Mouse (Mus musculus) megakaryocyte progenitor cell, adult 5-6 weeks (primary cell): ENCODE measurements around the gene Mbl1. TPM values are rescaled to one million over a fixed set of nuclear protein-coding genes. Genes with fewer than 3 reads are reported as not detected.

Experiments used
- ATAC-seq: replicated peaks from 2 replicates; pipeline ENCODE4 v1.8.0; 2016; ENCODE audit warnings: mild to moderate bottlenecking, moderate TSS enrichment, inconsistent platforms; ENCODE audit not compliant: poor library complexity
- total RNA-seq, 2 experiments: library from RNA; stranded (forward) in 1 of 2; stranded (reverse) in 1 of 2; fragments of 157-497, 149-512 nt in 1 of 2; fragments of 200-1000 nt in 1 of 2; gene quantifications; 2 replicates each; pipeline versions ENCODE4 v1.2.3 to v1.2.4; 2015 to 2017

Mbl1 gene
- total RNA-seq (2015): not detected in 2 replicates
- total RNA-seq (2017): not detected in 2 replicates

DNA sequence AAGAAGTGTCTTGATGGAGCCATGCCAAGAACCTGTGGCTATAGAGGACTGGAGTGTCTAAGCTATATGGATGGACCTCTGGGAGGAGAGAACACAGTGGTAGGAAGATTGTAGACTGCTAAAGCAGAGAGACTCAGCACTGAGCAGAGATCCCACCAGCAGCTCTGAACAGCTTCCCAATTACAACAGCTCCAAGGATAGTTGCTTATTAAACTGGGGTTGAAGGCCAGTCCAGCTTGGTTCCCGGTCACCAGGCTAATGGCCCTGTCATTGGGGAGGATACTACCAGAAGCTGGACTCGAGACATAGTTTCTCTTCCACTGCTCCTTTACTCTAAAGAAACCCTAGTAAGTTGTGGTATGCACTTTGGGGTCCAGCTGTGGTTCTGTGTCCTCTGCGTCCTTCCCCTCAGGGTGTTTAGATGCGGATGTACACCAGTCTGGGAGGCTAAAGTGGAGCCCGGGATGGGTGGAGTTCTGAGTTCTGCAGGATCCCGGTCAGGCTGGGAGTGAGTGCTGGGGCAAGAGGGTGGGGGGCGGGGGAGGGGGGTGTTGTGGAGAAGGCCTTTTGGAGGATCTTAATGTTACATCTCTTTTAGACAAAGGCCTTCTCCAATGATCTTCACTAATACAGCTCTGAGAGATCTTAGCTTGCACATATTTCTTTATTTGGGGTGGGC lies at the start of gene Mbl1:
Gene Mbl1 (plus strand): TSS at position 239 of the 679 bp plus-strand sequence.
- ATAC-seq: no peak

DNA sequence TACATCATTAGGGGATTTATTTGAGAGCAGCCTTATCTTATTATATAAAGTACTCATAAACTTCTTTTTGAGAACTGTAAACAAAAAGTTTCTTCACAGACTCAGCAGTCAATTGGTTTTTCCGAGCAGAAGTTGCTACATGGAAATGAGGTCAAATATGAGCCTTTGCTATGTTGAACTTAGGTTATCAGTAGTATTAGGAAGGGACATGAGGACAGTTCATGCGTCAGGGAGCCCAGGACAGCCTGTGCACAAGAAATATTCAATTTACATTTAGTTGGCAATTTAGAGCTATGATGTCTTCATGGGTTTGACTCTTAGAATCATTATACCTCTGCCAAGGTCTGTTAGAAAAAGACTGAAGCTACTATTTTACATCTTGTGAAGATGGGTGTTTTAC lies 49.0 kb upstream of the Mbl1 start:
- ATAC-seq: no peak

DNA sequence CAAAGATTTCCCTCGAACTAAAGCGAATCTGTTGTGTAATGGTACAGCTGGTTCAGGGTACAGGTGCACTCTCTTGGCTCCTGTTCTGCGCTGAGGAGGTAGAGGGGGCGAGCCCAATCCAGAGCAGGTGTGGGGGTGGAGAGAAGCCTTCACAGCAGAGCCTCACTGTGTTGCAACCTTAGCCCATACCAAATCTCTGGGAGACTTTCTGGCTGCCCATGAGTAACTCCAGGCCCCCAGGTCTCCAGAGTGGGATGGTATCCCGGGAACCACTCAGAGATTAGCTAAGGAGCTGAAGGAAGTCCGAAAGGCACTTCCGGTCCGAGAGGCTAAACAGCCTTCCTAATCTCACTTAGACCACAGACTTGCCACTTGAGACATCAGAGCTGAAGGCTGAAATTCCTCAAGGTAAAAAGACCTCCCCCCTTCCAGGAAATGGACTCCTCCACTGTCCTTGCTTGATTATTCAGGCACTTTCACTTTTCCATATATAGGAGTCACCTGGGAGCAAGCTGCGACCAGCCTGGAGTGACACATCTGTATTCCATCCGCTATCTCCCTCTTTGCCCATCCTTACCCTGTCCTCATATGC lies 46.3 kb upstream of the Mbl1 start, which contains the start of gene Mat1a:
Gene Mat1a (plus strand): TSS at position 183 of the 592 bp plus-strand sequence.
- ATAC-seq: no peak

GRCm38 (mm10) chr14:41111031-41111668 lies 40.1 kb upstream of the Mbl1 start:
- no peak for ATAC-seq

GRCm38 (mm10) chr14:41112944-41113343 lies 38.3 kb upstream of the Mbl1 start:
- ATAC-seq: no peak

GRCm38 (mm10) chr14:41116271-41116670 lies 35.0 kb upstream of the Mbl1 start:
- ATAC-seq: no peak

DNA sequence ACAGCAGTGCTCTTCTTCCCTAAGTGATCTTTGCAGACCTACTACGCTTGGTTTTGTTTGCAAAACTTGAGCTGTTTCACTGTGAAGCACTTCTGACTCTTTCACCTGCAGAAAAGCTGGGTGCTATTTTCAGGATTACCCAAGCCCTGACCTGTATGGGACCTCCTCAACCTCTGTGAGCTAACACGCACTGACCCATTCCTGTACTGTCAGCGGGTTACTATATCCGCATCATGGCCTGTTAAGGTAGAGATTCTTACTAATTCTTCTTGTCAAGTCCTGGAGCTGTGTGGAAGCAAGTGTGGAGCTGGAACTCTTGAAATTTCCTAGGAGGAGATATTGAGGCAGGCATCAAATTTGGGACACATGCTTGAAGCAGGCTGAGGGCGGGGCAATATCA lies 26.6 kb upstream of the Mbl1 start:
- ATAC-seq: no peak

DNA sequence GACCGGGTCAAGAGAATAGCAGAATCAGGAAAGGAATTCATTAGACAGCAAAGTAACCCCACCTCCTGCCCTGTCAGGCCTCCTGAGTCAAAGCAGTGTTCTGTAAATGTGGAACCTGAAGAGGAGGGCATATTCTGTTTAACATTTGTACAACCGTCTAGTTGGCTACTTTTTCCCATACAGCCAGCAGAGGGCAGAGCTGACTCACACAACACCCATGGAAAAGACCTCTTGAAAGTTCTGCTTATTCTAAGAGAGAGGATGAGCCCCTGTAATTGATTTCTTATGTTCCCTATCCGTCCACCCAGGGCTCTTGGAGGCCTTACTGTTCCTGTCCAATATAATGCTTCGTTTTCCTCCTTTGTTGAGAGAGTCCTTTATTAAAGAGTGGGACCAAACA lies 23.3 kb upstream of the Mbl1 start:
- 0 out of 2 replicates have a peak, but pooled peaks have one; percentile 39 for ATAC-seq

DNA sequence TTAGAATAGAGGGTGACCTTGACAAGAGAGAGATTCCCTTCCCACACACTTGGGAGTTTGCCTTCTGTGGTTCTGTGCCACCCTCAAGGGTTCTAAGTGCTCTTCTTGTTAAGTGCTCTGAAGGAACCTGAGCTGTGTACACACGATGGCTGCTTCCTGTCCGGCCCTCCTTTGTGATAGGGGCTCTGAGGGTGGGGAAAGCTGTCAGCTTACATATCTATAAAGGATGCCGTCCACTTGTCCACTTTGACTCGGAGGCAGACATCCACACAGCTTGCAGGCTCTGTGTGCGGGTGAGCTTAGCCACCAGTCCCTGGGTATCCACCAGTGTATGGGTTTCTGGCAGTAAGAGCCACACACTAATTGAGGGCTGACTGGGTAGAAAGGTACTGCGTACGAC lies 19.7 kb upstream of the Mbl1 start, which contains the start of gene Sftpa1:
Gene Sftpa1 (plus strand): TSS at position 243 of the 400 bp plus-strand sequence.
- no peak for ATAC-seq

DNA sequence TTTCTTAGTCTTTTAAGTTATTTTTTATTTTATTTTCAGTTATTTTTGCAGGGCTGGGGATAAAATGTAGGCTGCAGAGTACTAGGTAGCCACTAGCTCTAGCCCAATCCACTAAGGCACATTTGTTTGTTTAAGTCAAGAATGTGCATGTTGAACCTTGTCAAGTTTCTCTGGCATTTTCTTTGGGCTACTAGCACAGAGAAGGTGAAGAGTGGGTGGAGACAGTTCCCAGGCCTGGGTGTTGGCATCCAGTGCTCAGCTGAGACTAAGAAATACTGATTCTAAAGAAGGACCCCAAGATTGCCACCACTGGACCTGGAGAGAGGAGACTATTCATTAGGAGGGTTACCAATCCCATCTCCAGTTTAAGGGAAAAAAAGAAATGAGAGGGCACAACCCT lies 14.3 kb upstream of the Mbl1 start:
- ATAC-seq: no peak

DNA sequence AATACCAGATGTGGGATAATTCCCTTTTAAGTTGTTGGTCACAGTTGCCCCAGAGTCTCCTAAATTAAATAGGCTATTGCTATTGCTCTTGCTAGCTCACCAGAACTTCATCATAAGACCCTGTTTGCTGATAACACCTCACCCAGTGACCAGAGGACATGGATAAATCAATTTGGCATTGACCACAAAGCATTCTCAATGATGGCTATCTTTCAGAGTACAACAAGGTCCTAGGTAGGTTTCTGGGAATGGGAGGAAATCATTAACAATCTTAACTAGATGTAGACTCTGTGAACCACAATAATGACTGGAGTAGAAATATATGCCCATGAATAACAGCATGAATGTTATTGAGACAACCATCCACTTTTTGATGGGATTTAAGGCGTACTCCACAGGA lies 10.6 kb upstream of the Mbl1 start:
- ATAC-seq: no peak

DNA sequence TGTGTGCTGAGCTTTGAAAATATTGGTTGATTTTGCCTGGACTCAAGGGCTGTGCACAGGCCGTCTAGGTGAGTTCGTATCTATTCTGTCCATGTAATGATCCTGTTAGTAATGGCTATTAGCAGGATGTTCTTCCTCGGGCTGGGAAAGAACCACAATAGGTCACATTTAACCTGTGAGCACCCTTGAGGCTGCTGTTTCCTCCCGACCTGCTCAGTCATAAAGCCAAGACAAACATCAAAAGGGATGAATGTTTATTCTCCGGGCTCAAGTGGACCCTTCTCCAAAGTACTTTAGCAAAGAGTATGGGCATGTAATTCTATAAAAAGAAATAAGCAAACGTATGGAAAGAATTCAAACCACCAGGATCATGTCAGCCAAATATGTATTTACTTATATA lies 5.2 kb upstream of the Mbl1 start:
- ATAC-seq: no peak

DNA sequence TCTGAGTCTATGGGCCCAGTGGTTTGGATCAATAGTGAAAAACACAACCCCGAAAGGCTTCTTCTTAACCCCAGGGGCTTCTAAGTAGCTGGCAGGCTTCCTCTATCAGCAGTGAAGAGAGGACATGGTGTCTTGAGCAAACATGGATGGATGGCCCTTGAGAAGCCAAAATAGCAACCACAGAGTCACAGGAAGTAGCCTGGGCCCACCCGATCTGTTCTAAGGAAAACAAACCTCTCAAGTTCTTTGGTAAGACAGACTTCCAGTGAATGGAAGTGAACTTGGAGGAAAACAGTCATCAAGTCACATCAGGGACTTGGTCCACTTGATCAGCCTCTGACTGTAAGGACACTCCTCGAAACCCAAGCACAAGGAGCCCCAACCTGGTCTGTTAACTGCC lies 4.3 kb upstream of the Mbl1 start:
- no peak for ATAC-seq

GRCm38 (mm10) chr14:41147356-41147755 lies 3.9 kb upstream of the Mbl1 start:
- no peak for ATAC-seq

DNA sequence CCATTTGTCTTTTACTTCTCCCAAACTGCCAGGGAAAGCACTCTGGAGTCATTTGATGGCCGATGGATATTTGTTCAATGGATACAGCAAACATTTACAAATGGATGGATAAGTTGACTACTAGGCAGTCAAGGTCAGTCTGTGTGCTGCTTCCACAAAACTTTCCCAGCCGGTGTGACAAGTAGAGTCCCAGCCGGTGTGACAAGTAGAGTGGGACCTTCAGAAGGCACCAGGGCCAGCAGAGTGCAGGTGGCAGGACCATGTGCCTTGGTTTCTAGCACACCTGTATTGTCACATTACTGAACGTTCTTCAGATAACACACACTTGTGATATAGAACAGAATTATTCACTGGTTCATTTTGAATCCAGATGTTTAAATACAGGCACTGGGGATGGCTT lies 8.8 kb downstream of the Mbl1 start:
- no peak for ATAC-seq

GRCm38 (mm10) chr14:41160743-41161142 lies 9.5 kb downstream of the Mbl1 start:
- ATAC-seq: no peak

DNA sequence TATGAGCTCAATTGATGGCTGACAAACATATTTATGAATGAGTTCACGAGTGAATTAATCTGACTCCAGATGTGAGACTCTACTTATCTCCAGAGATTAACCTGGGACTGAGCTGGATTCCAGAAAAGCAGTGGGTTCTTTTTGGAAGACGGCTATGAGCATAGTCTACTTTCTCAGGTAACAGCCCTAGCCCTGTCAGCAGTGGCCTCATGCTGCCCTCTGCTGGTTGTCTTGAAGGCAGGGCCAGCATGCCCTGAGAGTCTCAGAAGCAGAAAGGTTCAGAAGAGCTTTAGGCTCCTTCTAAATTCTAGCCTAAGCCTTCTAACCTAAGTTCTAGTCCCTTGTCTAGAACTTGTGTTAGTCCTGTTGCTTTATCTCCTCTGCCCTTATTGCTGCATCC lies 11.4 kb downstream of the Mbl1 start:
- ATAC-seq: peak; percentile 50

DNA sequence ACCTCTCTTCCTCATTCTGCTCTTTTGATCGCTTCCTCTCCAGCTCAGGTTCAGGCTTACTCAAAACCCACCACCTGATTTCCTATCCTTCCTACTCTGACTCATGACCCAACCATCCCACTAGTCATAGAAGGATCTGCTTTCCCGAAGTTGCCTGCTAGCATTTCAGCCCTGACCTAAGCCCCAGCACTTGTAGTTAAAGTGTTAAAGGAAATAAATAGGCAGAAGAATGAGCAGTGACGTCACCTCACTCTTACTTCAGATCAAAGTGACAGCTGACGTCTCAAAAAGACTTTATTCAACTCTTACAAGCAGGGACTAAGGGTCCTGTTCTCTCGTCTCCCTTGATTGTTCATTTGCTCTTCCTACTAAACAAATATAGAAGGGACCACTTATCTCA lies 16.0 kb downstream of the Mbl1 start:
- no peak for ATAC-seq

DNA sequence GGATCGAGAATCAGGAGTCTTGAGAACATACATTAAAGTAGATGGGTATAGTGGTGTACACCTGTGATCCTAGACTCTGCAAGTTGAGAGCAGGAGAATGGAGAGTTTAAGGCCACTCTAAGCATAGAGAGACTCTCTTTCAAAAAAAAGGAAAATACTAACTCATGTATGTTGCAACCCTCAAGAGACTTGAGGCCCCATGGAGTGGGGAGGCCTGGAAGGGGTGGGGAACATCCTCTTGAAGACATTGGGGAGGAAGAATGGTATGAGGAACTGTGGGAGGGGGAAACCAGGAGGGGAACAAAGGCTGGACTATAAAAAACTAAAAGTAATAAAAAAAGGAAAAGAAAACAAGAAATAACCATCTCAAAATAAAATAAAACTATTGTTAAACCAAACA lies 17.3 kb downstream of the Mbl1 start:
- ATAC-seq: no peak

GRCm38 (mm10) chr14:41170514-41170913 lies 19.3 kb downstream of the Mbl1 start:
- ATAC-seq: no peak

DNA sequence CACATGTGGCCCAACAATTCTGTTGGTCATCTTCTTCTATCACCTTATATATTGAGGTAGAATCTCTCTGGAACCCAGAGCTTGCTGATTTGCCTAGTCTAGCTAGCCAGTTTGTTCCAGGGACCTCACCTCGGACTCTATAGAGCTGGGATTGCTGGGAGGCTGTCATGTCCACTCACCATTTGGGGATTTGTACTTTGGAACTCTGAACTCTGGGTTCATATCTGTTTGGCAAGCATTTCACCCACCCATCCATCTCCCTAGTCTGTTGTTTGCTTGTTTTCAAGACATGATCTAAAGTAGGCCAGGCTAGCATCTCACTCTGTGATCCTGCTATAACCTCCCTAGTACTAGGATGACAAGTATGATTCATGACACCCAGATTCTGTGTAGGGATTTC lies 23.5 kb downstream of the Mbl1 start:
- no peak for ATAC-seq
